Mouse (Mus musculus): ENCODE results near the gene Map4k3. TPM values are rescaled to one million over a fixed set of nuclear protein-coding genes. Genes with fewer than 3 reads are reported as not detected.
"Not testable (repeated sequence)": the region's sequence is repeated elsewhere in the genome, so short reads cannot be mapped to it uniquely, and the experiment has no call there.

Map4k3 gene
- polyA plus RNA-seq, 1 experiment from 2014 or later: 24.1 TPM

- Histone ChIP-seq H3K9me3 (no peaks in the 10 kb centered on the region), H3K4me1 (replicated peaks) (0 out of 2 replicates have a peak, but pooled peaks cover 5% of the 10 kb centered on the region), H3K9ac (no peak overlapping the region), H3K27me3 (replicated peaks) (no peaks in the 10 kb centered on the region), H3K4me2 (replicated peaks) (no peak overlapping the region), H3K27ac (0 out of 2 replicates have a peak overlapping the region, but pooled peaks have one; percentile 42), H3K4me3 (replicated peaks) (no peak overlapping the region), H3K36me3 (no peaks in the 10 kb centered on the region)
- 47% methylated on average over 9 of the region's 9 CpGs for WGBS
- ATAC-seq: 0 out of 2 replicates have a peak, but pooled peaks have one; percentile 15
Observed at GRCm38 (mm10) chr17:80755076-80755871, 27.0 kb upstream of the Map4k3 start.

- Histone ChIP-seq H3K27ac (no peak overlapping the region), H3K4me1 (replicated peaks) (0 out of 2 replicates have a peak, but pooled peaks cover 5% of the 10 kb centered on the region), H3K9me3 (no peaks in the 10 kb centered on the region), H3K4me3 (replicated peaks) (no peak overlapping the region), H3K27me3 (replicated peaks) (no peaks in the 10 kb centered on the region), H3K36me3 (no peaks in the 10 kb centered on the region), H3K9ac (no peak overlapping the region), H3K4me2 (replicated peaks) (no peak overlapping the region)
- 34% methylated on average over 8 of the region's 8 CpGs for WGBS
- 0 out of 2 replicates have a peak, but pooled peaks have one; percentile 54 for ATAC-seq
Observed at GRCm38 (mm10) chr17:80754589-80754988, 26.3 kb upstream of the Map4k3 start.

DNA sequence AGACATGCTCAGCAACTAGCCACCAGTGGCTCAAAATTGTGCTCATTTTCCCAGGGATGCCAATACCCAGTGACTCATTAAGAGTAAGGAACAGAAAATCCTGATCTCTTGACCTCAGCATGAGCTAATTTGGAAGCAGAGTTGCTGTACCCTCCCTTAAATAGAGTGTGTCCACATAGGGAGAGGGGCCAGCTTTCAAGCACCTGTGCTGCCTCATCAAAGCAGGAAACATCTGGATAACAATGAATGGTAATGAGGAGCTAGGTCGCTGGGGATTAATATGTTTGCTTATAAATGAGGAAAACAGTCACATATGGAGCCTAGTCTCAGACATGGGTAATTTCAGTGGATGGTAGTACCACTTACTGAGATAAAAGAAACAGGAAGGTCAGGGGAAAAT, 24.2 kb upstream of the Map4k3 start:
- no peak overlapping the region for H3K9ac ChIP-seq
- WGBS: 40% methylated on average over 1 of the region's 1 CpGs

DNA sequence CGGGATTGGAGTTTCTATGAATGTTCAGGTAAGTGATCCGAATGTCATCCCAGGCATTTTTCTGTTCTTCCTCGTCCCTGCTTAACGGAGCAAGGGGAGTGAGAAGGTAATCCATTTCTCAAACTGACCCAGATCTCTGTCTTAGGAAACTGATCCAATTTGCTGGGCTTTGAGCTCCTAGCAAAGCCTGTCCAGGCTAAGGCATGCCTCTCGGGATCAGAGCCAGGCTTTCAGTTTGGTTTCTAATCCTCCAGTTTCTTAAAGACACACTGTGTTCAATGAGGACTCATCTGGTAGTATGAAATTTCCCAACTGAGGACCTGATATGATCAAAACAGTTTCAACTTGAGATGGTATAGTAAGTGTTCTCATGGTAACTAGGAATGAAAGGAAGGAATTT, 11.1 kb upstream of the Map4k3 start:
- Histone ChIP-seq H3K4me1 (replicated peaks) (no peaks in the 10 kb centered on the region), H3K27me3 (replicated peaks) (no peaks in the 10 kb centered on the region), H3K4me2 (replicated peaks) (no peak overlapping the region), H3K4me3 (replicated peaks) (no peak overlapping the region), H3K27ac (no peak overlapping the region), H3K36me3 (no peaks in the 10 kb centered on the region), H3K9ac (no peak overlapping the region), H3K9me3 (no peaks in the 10 kb centered on the region)
- ATAC-seq: no peak
- WGBS: 79% methylated on average over 5 of the region's 5 CpGs

More for the DNA sequence above, 24.2 kb upstream of the Map4k3 start:
- Histone ChIP-seq H3K27ac (no peak overlapping the region), H3K36me3 (no peaks in the 10 kb centered on the region), H3K4me1 (replicated peaks) (0 out of 2 replicates have a peak, but pooled peaks cover 5% of the 10 kb centered on the region), H3K9me3 (no peaks in the 10 kb centered on the region), H3K4me2 (replicated peaks) (no peak overlapping the region), H3K27me3 (replicated peaks) (no peaks in the 10 kb centered on the region), H3K4me3 (replicated peaks) (no peak overlapping the region)
- ATAC-seq: no peak

DNA sequence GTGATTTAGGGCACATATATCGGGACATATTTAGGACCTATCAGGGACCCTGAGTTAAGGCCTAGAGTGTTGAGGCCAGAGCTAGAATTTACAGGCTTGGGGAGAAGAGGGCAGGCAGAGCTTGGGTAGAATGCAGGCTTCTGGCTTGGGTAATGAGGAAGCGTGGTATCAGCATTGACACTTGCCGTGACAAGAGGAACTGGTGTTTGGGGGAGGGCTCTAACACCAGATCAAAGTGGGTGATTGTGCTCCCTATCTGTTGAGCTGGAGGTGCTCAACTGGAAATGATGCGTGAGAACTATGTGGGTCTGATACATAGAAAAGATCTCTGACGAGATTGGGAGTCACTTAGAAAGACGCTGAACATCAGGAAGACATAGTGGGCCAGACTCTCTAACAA, 6.4 kb upstream of the Map4k3 start:
- H3K27ac ChIP-seq: no peak overlapping the region
- H3K4me3 ChIP-seq (replicated peaks): no peak overlapping the region
- no peaks in the 10 kb centered on the region for H3K4me1 ChIP-seq (replicated peaks)
- H3K36me3 ChIP-seq: no peaks in the 10 kb centered on the region
- no peak overlapping the region for H3K9ac ChIP-seq
- no peak overlapping the region for H3K4me2 ChIP-seq (replicated peaks)
- WGBS: 70% methylated on average over 6 of the region's 6 CpGs
- no peaks in the 10 kb centered on the region for H3K9me3 ChIP-seq
- H3K27me3 ChIP-seq (replicated peaks): no peaks in the 10 kb centered on the region
- no peak for ATAC-seq

DNA sequence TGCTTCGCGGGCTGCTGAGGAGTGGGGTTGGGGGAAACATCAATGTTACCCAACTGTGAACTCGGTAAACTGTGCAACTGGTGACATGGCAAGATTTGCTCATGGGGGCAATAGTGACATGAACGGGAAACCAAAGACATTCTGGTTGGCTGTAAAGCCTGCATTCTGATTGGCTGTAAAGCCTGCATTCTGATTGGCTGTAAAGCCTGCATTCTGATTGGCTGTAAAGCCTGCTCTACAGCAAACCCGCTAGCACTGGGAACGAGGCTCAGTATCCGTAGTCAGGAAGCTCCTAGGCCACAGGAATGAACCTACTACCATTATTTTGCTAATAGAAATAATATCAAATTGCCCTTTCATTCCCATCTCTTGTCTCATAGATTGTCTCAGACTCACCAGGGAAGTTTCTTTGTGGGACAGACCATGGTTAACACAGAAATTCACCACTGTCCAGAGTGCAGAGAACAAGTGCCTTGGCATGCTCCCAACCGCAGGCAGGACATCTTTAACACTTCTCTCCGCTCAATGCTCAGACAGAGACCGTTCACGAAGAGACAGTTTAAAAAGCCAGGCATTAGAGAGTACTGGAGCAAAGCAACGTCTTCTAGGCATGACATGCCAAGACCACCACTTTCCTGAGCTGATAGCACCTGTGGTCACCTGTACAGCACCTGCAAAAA, 5.0 kb upstream of the Map4k3 start:
- 74% methylated on average over 12 of the region's 12 CpGs for WGBS
- Histone ChIP-seq H3K27ac (no peak overlapping the region), H3K36me3 (no peaks in the 10 kb centered on the region), H3K9me3 (no peaks in the 10 kb centered on the region), H3K9ac (no peak overlapping the region), H3K4me2 (replicated peaks) (no peak overlapping the region), H3K27me3 (replicated peaks) (no peaks in the 10 kb centered on the region), H3K4me3 (replicated peaks) (no peak overlapping the region), H3K4me1 (replicated peaks) (no peaks in the 10 kb centered on the region)
- no peak for ATAC-seq

- no peak for ATAC-seq
- H3K4me3 ChIP-seq (replicated peaks): no peak overlapping the region
- H3K27ac ChIP-seq: no peak overlapping the region
- no peak overlapping the region for H3K4me2 ChIP-seq (replicated peaks)
- H3K9ac ChIP-seq: no peak overlapping the region
- H3K27me3 ChIP-seq (replicated peaks): no peaks in the 10 kb centered on the region
- H3K9me3 ChIP-seq: no peaks in the 10 kb centered on the region
- H3K4me1 ChIP-seq (replicated peaks): no peaks in the 10 kb centered on the region
- no peaks in the 10 kb centered on the region for H3K36me3 ChIP-seq
- 85% methylated on average over 4 of the region's 4 CpGs for WGBS
Observed at GRCm38 (mm10) chr17:80732256-80732655, 4.0 kb upstream of the Map4k3 start.

- not testable (repeated sequence) for H3K4me3 ChIP-seq (replicated peaks); H3K27ac ChIP-seq; H3K27me3 ChIP-seq (replicated peaks); H3K9ac ChIP-seq; H3K9me3 ChIP-seq; H3K4me1 ChIP-seq (replicated peaks); H3K36me3 ChIP-seq; ATAC-seq; H3K4me2 ChIP-seq (replicated peaks)
- whole genome bisulfite sequencing: 84% methylated on average over 6 of the region's 6 CpGs
Observed at GRCm38 (mm10) chr17:80730283-80730682, 2.0 kb upstream of the Map4k3 start.

DNA sequence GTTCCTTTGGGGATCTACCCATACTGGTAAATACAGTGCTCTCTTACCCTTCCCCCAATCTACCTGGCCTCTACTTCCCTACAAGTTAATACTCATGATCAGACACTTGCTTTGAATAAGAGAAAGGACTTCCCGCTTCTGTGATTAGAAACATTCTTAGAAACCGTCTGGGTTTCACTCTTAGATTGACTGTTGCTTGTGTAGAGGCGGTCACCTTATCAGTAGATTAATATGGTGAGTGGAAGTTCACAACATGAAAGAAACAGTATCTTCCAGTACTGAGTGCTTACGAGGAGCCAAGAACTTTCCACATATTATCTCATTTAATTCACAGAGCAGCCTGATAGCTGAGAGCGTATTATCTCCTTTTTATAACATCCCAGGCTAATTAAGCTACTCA, 1.5 kb upstream of the Map4k3 start:
- no peak overlapping the region for H3K9ac ChIP-seq
- H3K9me3 ChIP-seq: no peaks in the 10 kb centered on the region
- H3K27ac ChIP-seq: peak overlapping the region; percentile 95; the same call in 1 of the 2 replicates
- WGBS: 59% methylated on average over 5 of the region's 5 CpGs
- no peak overlapping the region for H3K4me3 ChIP-seq (replicated peaks)
- no peak for ATAC-seq
- 0 out of 2 replicates have a peak overlapping the region, but pooled peaks have one; percentile 3 for H3K4me2 ChIP-seq (replicated peaks)
- no peaks in the 10 kb centered on the region for H3K36me3 ChIP-seq
- H3K27me3 ChIP-seq (replicated peaks): no peaks in the 10 kb centered on the region
- H3K4me1 ChIP-seq (replicated peaks): peaks cover 7% of the 10 kb centered on the region; the same call in 1 of the 2 replicates

DNA sequence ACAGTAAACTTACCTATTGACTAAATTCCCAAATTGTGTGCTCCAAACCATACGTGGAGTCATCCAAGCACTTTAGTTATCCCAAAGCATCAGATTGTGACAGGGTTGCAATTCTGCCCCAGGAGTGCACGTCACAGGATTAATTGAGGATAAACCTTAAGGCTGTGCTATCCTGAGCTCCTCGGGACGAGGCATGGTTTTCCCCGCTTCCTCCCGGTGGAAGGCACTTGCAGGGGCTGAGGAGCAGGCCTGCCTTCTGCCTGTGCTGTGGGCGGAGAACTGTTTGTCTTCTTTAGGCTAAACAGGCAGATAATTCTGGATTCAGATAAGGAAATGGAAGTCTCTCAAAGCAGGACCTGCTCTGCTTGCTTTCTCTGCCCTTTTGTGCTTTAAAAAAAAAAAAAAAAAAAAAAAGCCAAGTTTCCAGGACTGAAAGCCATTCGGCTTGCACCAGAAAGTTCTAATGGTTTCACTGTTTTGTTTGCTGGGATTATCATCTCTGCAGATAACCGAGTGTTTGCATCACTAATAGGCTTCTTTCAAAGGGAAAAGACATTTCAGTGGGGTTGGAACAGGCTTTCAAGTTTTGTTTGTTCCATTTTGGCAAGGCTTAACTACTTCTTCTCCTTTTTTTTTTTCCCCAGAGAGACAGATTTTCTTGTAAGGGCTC, 930 bp upstream of the Map4k3 start:
- WGBS: 19% methylated on average over 9 of the region's 9 CpGs
- no peak overlapping the region for H3K4me3 ChIP-seq (replicated peaks)

DNA sequence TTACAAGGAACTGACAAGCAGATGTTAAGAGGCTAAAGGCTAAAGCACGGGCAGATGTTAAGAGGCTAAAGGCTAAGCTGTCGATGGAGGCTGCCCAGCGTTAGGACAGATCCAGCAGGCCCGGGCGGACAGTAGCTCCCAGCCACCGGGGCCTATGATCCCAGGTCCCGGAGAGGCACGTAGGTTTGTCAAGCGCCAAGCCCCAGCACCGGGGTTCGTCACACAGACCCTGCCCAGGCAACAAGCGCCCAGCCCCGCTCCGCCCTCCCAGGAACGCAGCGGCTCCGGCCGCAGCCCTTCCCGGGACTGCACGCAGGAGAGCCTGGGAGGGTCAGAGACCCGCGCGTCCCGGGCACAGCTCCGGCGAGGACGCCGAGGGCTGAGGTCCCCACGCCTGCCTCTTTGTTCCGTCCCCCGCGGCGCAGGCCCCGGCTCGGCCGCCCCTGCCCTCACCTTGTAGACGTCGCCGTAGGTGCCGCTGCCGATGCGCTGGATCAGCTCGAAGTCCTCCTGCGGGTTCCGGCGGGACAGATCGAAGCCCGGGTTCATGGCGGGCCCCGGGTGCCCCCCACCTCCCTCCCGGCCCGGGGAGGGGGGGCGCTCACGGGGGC, 839 bp downstream of the Map4k3 start:
- peak; percentile 50 for ATAC-seq
- peaks cover 14% of the 10 kb centered on the region; the same call in 1 of the 2 replicates for H3K4me1 ChIP-seq (replicated peaks)
- peak overlapping the region; percentile 97 for H3K9ac ChIP-seq
- H3K9me3 ChIP-seq: no peaks in the 10 kb centered on the region
- 0% methylated on average over 51 of the region's 54 CpGs for WGBS
- H3K36me3 ChIP-seq: no peaks in the 10 kb centered on the region
- peak overlapping the region; percentile 72 for H3K4me2 ChIP-seq (replicated peaks)
- H3K27ac ChIP-seq: peak overlapping the region; percentile 95
- peak overlapping the region; percentile 97 for H3K4me3 ChIP-seq (replicated peaks)
- no peaks in the 10 kb centered on the region for H3K27me3 ChIP-seq (replicated peaks)

More for the DNA sequence above, 930 bp upstream of the Map4k3 start:
- peak overlapping the region; percentile 95 for H3K27ac ChIP-seq
- H3K36me3 ChIP-seq: no peaks in the 10 kb centered on the region
- no peak for ATAC-seq
- H3K27me3 ChIP-seq (replicated peaks): no peaks in the 10 kb centered on the region
- peak overlapping the region; percentile 72 for H3K4me2 ChIP-seq (replicated peaks)
- no peak overlapping the region for H3K9ac ChIP-seq
- peaks cover 13% of the 10 kb centered on the region; the same call in 1 of the 2 replicates for H3K4me1 ChIP-seq (replicated peaks)
- H3K9me3 ChIP-seq: no peaks in the 10 kb centered on the region

GRCm38 (mm10) chr17:80726821-80727220, 1.5 kb downstream of the Map4k3 start:
- no peak overlapping the region for H3K27ac ChIP-seq
- H3K4me2 ChIP-seq (replicated peaks): peak overlapping the region; percentile 72
- peaks cover 18% of the 10 kb centered on the region for H3K4me1 ChIP-seq (replicated peaks)
- H3K4me3 ChIP-seq (replicated peaks): peak overlapping the region; percentile 97
- H3K9me3 ChIP-seq: no peaks in the 10 kb centered on the region
- WGBS: 10% methylated on average over 8 of the region's 8 CpGs
- no peaks in the 10 kb centered on the region for H3K27me3 ChIP-seq (replicated peaks)
- no peaks in the 10 kb centered on the region for H3K36me3 ChIP-seq
- ATAC-seq: no peak
- peak overlapping the region; percentile 97 for H3K9ac ChIP-seq

Data from intestine, embryonic 15.5 days (tissue).